ENCODE assay signal across 18 mouse cellular contexts in the genomic region with DNA sequence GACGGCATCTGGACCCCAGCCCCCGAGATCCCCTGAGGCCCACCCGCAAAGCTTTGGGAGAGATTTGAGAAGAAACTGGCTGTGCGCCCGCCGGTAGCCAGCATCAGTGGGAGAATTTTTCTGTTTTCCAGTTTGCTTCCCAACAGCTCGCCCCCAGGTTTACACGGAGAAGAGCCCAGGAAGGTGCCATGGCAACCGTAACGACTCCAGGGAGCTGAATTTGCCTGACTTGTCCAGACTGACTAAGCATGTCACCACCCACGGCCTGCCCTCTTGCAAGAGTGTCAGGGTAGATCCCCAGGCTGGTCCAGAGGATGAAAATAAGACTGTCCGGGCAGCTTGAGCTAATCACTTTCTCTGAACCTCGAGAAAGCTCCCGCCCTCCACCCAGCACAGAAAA. TPM values are rescaled to one million over a fixed set of nuclear protein-coding genes. Genes with fewer than 3 reads are reported as not detected.
DNase-seq lines count a peak whose midpoint lies in the region; ATAC-seq and TF ChIP-seq lines count a peak whose summit lies in the region.
"Had no signal": no experiment of that assay in that cellular context is flagged by ENCODE, and none has a peak within 500 bp of the region (broad histone marks: within the 10 kb centered on the region; RNA-seq: fewer than 3 reads in every experiment).

No protein-coding gene starts in this region.

- H3K4me1 ChIP-seq in embryonic facial prominence, embryonic 15.5 days = peaks cover 18% of the 10 kb centered on the region; the same call in 1 of the 2 replicates
- peaks cover 12% of the 10 kb centered on the region for H3K4me1 ChIP-seq in embryonic facial prominence, embryonic 10.5 days

- no peak for DNase-seq in embryonic facial prominence, embryonic 10.5 days (ENCODE audit: low spot score)
- DNase-seq in layer of hippocampus, adult 2 months (ENCODE audit: low spot score in 2 of 2) = peak; percentile 31 to 44
- DNase-seq in layer of hippocampus, postnatal 25 days (ENCODE audit: extremely low spot score in 1 of 2, low spot score in 1 of 2) = no peak
- peak; percentile 60 to 63 for DNase-seq in right cerebral cortex, adult 2 months (ENCODE audit: low spot score in 2 of 2)
- DNase-seq in right cerebral cortex, postnatal 4 days = no peak
- no peak for DNase-seq in spleen, postnatal 4 days (ENCODE audit: low spot score in 2 of 2)
- DNase-seq in B cell, adult 2 months = no peak
- DNase-seq: adrenal gland, adult 8-10 months; cerebellum, adult 8-10 months; gastrocnemius, postnatal 10 days; kidney, adult 18-20 months; kidney, postnatal 14 days; layer of hippocampus, postnatal 36 days had no signal

- no peak overlapping the region for H3K4me3 ChIP-seq in embryonic facial prominence, embryonic 15.5 days (replicated peaks)
- H3K4me3 ChIP-seq in embryonic facial prominence, embryonic 10.5 days = no peak overlapping the region
- H3K4me3 ChIP-seq in layer of hippocampus, adult 2 months = no peak overlapping the region
- H3K4me3 ChIP-seq: midbrain, embryonic 10.5 days had no signal

- H3K27ac ChIP-seq in embryonic facial prominence, embryonic 15.5 days (replicated peaks) = no peak overlapping the region
- no peak overlapping the region for H3K27ac ChIP-seq in embryonic facial prominence, embryonic 10.5 days (replicated peaks)
- H3K27ac ChIP-seq in layer of hippocampus, adult 2 months = peak overlapping the region; percentile 46; the same call in 1 of the 2 replicates
- H3K27ac ChIP-seq: midbrain, embryonic 10.5 days had no signal

- TF ChIP-seq CTCF in layer of hippocampus, adult 2 months (conservative IDR thresholded peaks at IDR 0.05) = no peak

- WGBS in embryonic facial prominence, embryonic 15.5 days = 43% methylated on average over 14 of the region's 14 CpGs
- WGBS in embryonic facial prominence, embryonic 10.5 days = 66% methylated on average over 14 of the region's 14 CpGs

- no peaks in the 10 kb centered on the region for H3K36me3 ChIP-seq in embryonic facial prominence, embryonic 15.5 days
- no peaks in the 10 kb centered on the region for H3K36me3 ChIP-seq in embryonic facial prominence, embryonic 10.5 days (replicated peaks)
- H3K36me3 ChIP-seq: midbrain, embryonic 10.5 days had no signal

- no peaks in the 10 kb centered on the region for H3K9me3 ChIP-seq in embryonic facial prominence, embryonic 15.5 days (replicated peaks)
- no peaks in the 10 kb centered on the region for H3K9me3 ChIP-seq in embryonic facial prominence, embryonic 10.5 days
- H3K9me3 ChIP-seq: midbrain, embryonic 10.5 days had no signal

- H3K9ac ChIP-seq in embryonic facial prominence, embryonic 15.5 days = no peak overlapping the region

- no peak for ATAC-seq in embryonic facial prominence, embryonic 15.5 days (ENCODE audit: insufficient number of reproducible peaks, low FRiP score, low TSS enrichment, low read depth)
- ATAC-seq: forebrain, embryonic 14.5 days had no signal

- 0 out of 2 replicates have a peak overlapping the region, but pooled peaks have one; percentile 12 for H3K4me2 ChIP-seq in embryonic facial prominence, embryonic 15.5 days (replicated peaks)
- H3K4me2 ChIP-seq: heart, embryonic 11.5 days had no signal

- H3K27me3 ChIP-seq in embryonic facial prominence, embryonic 15.5 days = no peaks in the 10 kb centered on the region
- H3K27me3 ChIP-seq in embryonic facial prominence, embryonic 10.5 days (replicated peaks; ENCODE audit: low read depth, poor library complexity, severe bottlenecking) = no peaks in the 10 kb centered on the region

RNA-seq across cellular contexts. Expression of a gene that starts 21.4 kb away (rescaled TPM):
- polyA plus RNA-seq in embryonic facial prominence, embryonic 15.5 days (2015; fragmentation: Nextera tagmentation; extraction: Ambion mirVana) = 0.33 and 0.54 TPM in 2 replicates
- 0.24 and 0.35 TPM in 2 replicates for polyA plus RNA-seq in embryonic facial prominence, embryonic 10.5 days (2016; fragmentation: Nextera tagmentation; extraction: Ambion mirVana)
- total RNA-seq in layer of hippocampus, adult 2 months (2021) = 10 to 100 TPM in 1 of 2 experiments, 1 to 10 TPM in 1; 9.2 to 10.4 TPM
- total RNA-seq in layer of hippocampus, postnatal 25 days (2021) = 10 to 100 TPM in 1 of 2 experiments, 1 to 10 TPM in 1; 10.0 to 11.2 TPM
- total RNA-seq: gastrocnemius, postnatal 10 days; hematopoietic stem cell, adult 5-6 weeks had no signal

RNA-seq across cellular contexts. Expression of a gene that starts 46.4 kb away (rescaled TPM):
- polyA plus RNA-seq in embryonic facial prominence, embryonic 15.5 days (2015; fragmentation: Nextera tagmentation; extraction: Ambion mirVana) = 95.3 and 95.7 TPM in 2 replicates
- polyA plus RNA-seq in embryonic facial prominence, embryonic 10.5 days (2016; fragmentation: Nextera tagmentation; extraction: Ambion mirVana) = 155 and 159 TPM in 2 replicates
- 10 to 100 TPM; 43.8 to 46.5 TPM for total RNA-seq in layer of hippocampus, adult 2 months (2021)
- 10 to 100 TPM; 42.6 to 47.9 TPM for total RNA-seq in layer of hippocampus, postnatal 25 days (2021)

Comparison
In these comparisons a context has a peak if more than half of its experiments do, and no peak if none do; other contexts are left out.
1. DNase-seq: peak in layer of hippocampus, adult 2 months (2 of 2) and right cerebral cortex, adult 2 months (2 of 2); none in embryonic facial prominence, embryonic 10.5 days (single experiment), layer of hippocampus, postnatal 25 days (0 of 2), right cerebral cortex, postnatal 4 days (single experiment), spleen, postnatal 4 days (0 of 2) and B cell, adult 2 months (0 of 2).